Mouse (Mus musculus): ENCODE measurements at regions not wholly inside any gene's neighbourhood (a gene's known extent, or its start where the extent isn't known, plus 50 kb on each side); places are given as distances from the start of the nearest gene placed in this dataset.
A peak's percentile ranks its signal among the peaks of the same experiment; 100 is the strongest.

DNA sequence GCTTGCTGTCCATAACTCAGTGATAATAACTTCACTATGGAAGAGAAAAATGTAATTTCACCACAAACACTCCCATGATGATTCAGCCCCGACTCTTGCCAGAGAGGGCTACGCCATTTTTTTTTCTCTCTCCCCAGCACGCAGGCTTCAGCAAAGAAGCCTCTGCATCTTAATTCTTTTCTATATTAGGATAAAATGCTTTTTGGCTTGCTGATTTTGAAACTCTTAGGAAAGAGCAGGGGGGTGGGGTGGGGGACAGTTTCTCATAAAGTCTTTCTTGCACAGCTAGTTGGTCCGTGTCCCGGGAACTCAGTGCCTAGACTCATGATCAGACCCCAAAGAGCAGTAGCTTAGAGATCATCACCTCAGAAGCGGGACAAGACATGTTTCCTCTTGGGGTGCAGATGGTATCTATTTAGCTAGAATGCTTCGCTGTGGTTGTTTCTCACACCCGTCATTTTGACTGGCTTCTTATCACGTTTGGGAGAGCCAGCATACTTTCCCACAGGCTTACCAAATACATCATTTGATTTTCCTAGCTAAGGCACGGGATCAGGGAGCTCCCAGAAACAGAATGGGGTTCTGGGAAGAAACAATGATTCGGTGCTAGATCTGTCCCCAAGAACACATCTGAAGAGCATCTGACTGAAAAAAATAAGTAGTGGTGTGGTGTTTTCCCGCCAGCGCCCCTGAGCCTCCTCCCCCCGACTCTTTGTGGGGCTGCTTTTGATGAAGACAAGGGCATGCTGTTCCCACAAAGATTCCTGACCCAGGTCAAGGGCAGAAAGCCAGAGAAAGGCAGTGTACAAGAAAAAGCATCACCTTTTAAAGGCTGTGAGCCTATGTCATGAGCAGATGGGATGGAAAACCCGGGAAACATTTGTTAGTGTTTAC, 483.6 kb upstream of the Id4 start:
- WGBS = 62% methylated on average over 15 of the region's 15 CpGs
- Histone ChIP-seq H3K27ac (ENCODE audit: low read depth, low read length) (no peak overlapping the region), H3K9ac (replicated peaks; ENCODE audit: low read length, poor library complexity, severe bottlenecking) (no peak overlapping the region), H3K9me3 (ENCODE audit: low read length) (no peaks in the 10 kb centered on the region), H3K4me3 (ENCODE audit: low read depth, low read length) (no peak overlapping the region), H3K36me3 (ENCODE audit: insufficient read depth, low read length) (no peaks in the 10 kb centered on the region), H3K27me3 (ENCODE audit: insufficient read depth, low read length) (no peaks in the 10 kb centered on the region), H3K4me1 (ENCODE audit: insufficient read depth, low read length) (peaks cover 4% of the 10 kb centered on the region; the same call in 1 of the 2 replicates), H3K4me2 (ENCODE audit: low read depth, low read length, poor library complexity, severe bottlenecking) (no peak overlapping the region)
- DNase-seq (ENCODE audit: low spot score) (no peak), ATAC-seq (ENCODE audit: low FRiP score) (no peak)
- no peak for TF ChIP-seq CTCF (IDR thresholded peaks at IDR 0.05)

DNA sequence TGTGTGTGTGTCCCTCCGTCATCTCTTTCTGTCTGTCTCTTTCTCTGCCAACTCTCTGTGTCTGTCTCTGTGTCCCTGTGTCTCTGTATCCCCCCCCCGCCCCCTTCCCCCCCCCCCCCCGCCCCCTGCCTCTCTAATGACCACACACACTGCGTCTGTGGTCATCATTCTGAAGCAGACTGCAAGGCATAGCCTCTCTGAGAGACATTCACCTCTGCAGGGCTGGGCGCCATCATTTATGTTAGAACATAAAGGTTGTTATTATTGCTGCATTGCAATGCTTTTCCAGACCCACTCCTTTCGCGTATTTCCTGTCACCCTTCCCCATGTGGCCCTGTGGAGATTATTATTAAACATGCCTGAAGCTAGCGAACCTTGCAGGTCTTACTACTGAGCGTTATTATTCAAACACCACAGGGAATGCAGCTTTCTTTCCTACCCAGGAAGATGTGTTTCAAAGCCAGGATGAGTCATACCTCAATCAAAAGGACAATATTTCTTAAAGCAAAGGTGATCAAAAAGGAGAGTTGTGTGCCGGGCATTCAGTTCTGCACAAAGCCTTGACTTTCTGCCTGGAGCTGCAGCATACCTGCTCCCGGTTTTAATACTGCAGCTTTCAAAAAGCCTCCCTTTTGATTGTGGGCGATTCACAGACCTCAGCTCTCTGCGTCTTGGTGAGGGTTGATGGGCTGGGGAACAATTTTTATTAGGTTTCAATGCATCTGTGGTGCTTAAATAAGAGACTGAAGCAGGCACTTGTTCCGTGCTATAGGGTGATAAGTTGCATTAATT, 482.6 kb upstream of the Id4 start:
- Histone ChIP-seq H3K9ac (replicated peaks; ENCODE audit: low read length, poor library complexity, severe bottlenecking) (no peak overlapping the region; the same call in 1 of the 2 replicates), H3K27ac (ENCODE audit: low read depth, low read length) (peak overlapping the region; percentile 58; the same call in 1 of the 2 replicates), H3K4me1 (ENCODE audit: insufficient read depth, low read length) (peaks cover 4% of the 10 kb centered on the region; the same call in 1 of the 2 replicates), H3K4me3 (ENCODE audit: low read depth, low read length) (no peak overlapping the region), H3K36me3 (ENCODE audit: insufficient read depth, low read length) (no peaks in the 10 kb centered on the region), H3K4me2 (ENCODE audit: low read depth, low read length, poor library complexity, severe bottlenecking) (no peak overlapping the region), H3K27me3 (ENCODE audit: insufficient read depth, low read length) (no peaks in the 10 kb centered on the region), H3K9me3 (ENCODE audit: low read length) (no peaks in the 10 kb centered on the region)
- ATAC-seq (ENCODE audit: low FRiP score) (no peak), DNase-seq (ENCODE audit: low spot score) (peak; percentile 27)
- TF ChIP-seq CTCF (IDR thresholded peaks at IDR 0.05) = no peak
- WGBS = 28% methylated on average over 11 of the region's 14 CpGs

DNA sequence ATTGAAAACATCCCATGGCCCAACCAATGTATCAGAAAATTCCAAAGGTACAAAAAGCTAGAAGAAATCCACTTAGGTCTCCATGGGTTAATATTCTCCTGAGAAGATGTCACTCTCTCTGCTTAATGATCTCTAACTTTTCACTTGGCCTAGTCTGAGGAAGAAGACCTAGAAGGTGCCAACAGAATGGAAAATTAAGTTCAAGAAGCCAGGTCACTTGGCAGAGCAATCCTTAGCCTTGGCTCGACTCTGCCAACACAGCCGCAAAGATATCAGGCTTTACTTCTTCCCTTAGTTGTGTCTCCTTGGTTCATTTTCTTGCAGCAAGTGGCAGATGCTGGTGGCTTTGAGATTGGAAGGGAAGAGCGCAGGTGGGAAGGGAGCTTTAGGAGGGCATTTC, 476.6 kb upstream of the Id4 start:
- no peaks in the 10 kb centered on the region for H3K9me3 ChIP-seq (ENCODE audit: low read length)
- 98% methylated on average over 3 of the region's 3 CpGs for WGBS
- H3K4me3 ChIP-seq (ENCODE audit: low read depth, low read length) = no peak overlapping the region
- DNase-seq (ENCODE audit: low spot score) = no peak
- H3K4me2 ChIP-seq (ENCODE audit: low read depth, low read length, poor library complexity, severe bottlenecking) = no peak overlapping the region
- no peaks in the 10 kb centered on the region for H3K27me3 ChIP-seq (ENCODE audit: insufficient read depth, low read length)
- no peak overlapping the region for H3K27ac ChIP-seq (ENCODE audit: low read depth, low read length)
- no peak for ATAC-seq (ENCODE audit: low FRiP score)
- H3K9ac ChIP-seq (replicated peaks; ENCODE audit: low read length, poor library complexity, severe bottlenecking) = no peak overlapping the region
- TF ChIP-seq CTCF (IDR thresholded peaks at IDR 0.05) = no peak
- H3K36me3 ChIP-seq (ENCODE audit: insufficient read depth, low read length) = no peaks in the 10 kb centered on the region
- H3K4me1 ChIP-seq (ENCODE audit: insufficient read depth, low read length) = no peaks in the 10 kb centered on the region

DNA sequence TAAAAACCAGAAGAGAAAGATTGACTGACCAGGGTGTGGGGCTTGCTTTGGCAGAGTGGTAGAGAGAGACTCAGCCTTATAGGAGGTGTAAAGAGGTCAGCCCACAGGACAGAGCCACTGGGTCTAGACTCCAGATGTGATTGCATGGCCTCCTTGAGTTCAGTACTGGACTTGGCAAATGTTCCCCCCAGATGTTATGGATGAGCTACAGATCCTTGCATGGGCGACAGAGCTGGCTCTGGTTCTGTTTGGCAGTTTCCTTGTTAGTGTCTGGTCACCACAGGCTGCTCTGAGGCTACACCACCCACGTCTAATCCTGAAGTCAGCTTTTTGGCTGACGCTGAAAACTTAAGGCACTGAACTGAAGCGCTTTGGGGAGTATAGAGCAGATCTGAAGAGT, 463.2 kb upstream of the Id4 start:
- H3K4me2 ChIP-seq (ENCODE audit: low read depth, low read length, poor library complexity, severe bottlenecking) = no peak overlapping the region
- no peaks in the 10 kb centered on the region for H3K27me3 ChIP-seq (ENCODE audit: insufficient read depth, low read length)
- DNase-seq (ENCODE audit: low spot score) = no peak
- WGBS = 75% methylated on average over 4 of the region's 4 CpGs
- ATAC-seq (ENCODE audit: low FRiP score) = no peak
- no peaks in the 10 kb centered on the region for H3K36me3 ChIP-seq (ENCODE audit: insufficient read depth, low read length)
- H3K4me1 ChIP-seq (ENCODE audit: insufficient read depth, low read length) = no peaks in the 10 kb centered on the region
- H3K4me3 ChIP-seq (ENCODE audit: low read depth, low read length) = no peak overlapping the region
- no peaks in the 10 kb centered on the region for H3K9me3 ChIP-seq (ENCODE audit: low read length)
- H3K9ac ChIP-seq (replicated peaks; ENCODE audit: low read length, poor library complexity, severe bottlenecking) = no peak overlapping the region
- no peak overlapping the region for H3K27ac ChIP-seq (ENCODE audit: low read depth, low read length)
- TF ChIP-seq CTCF (IDR thresholded peaks at IDR 0.05) = no peak

DNA sequence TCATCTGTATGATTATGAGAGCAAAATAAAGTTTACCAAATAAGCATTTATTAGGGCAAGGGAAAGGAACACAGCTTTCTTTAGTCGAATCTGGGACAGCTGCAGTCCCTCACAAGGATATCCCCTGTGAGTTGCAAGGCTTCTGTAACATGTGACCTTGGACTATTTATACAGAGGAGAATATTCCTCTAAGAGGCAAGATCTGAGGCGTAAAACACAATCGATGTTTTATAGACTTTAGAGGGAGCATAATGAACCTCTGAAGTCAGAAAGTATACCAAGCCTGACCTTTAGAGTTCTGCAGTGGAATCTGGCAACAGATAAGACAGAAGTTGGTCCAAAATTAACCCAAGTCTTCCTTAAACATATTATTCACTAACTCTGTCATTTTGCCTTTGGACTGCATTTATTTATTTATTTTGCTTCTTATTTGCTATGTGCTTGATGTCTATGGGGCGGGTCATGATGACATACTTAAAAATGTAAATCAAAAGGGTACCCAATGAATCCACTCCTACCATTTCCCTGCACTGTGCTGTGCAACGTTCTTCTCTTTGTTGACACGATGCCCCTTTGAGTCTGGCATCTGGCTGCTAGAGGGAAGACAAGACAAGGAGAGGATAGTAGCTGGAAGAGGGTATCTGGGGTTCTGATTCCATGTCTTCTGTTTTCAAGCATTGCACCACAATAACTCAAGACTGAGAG, 449.2 kb upstream of the Id4 start:
- Histone ChIP-seq H3K4me2 (ENCODE audit: low read depth, low read length, poor library complexity, severe bottlenecking) (no peak overlapping the region), H3K4me1 (ENCODE audit: insufficient read depth, low read length) (no peaks in the 10 kb centered on the region), H3K9ac (replicated peaks; ENCODE audit: low read length, poor library complexity, severe bottlenecking) (no peak overlapping the region), H3K4me3 (ENCODE audit: low read depth, low read length) (no peak overlapping the region), H3K36me3 (ENCODE audit: insufficient read depth, low read length) (no peaks in the 10 kb centered on the region), H3K27ac (ENCODE audit: low read depth, low read length) (no peak overlapping the region), H3K9me3 (ENCODE audit: low read length) (no peaks in the 10 kb centered on the region), H3K27me3 (ENCODE audit: insufficient read depth, low read length) (no peaks in the 10 kb centered on the region)
- 73% methylated on average over 6 of the region's 6 CpGs for WGBS
- ATAC-seq (ENCODE audit: low FRiP score) = no peak
- TF ChIP-seq CTCF (IDR thresholded peaks at IDR 0.05) = no peak
- DNase-seq (ENCODE audit: low spot score) = no peak

Data from midbrain, postnatal 0 days (tissue).